Mouse (Mus musculus) megakaryocyte progenitor cell, adult 5-6 weeks (primary cell): Measurements from ENCODE around the gene Rnf150. TPM values are rescaled to one million over a fixed set of nuclear protein-coding genes. Genes with fewer than 3 reads are reported as not detected.

ENCODE experiments used
- ATAC-seq: replicated peaks from 2 replicates; pipeline ENCODE4 v1.8.0; 2016; ENCODE audit warnings: mild to moderate bottlenecking, moderate TSS enrichment, inconsistent platforms; ENCODE audit not compliant: poor library complexity
- total RNA-seq, 2 experiments: library from RNA; stranded (forward) in 1 of 2; stranded (reverse) in 1 of 2; fragments of 157-497, 149-512 nt in 1 of 2; fragments of 200-1000 nt in 1 of 2; gene quantifications; 2 replicates each; pipeline versions ENCODE4 v1.2.3 to v1.2.4; 2015 to 2017

Rnf150 gene
- total RNA-seq (2015) (0.99 and 1.0 TPM in 2 replicates), total RNA-seq (2017) (0.21 and 1.3 TPM in 2 replicates)

GRCm38 (mm10) chr8:82863041-82863744 is at the start of gene Rnf150:
Rnf150 (plus strand) TSS chr8:82863356.
- peak; percentile 88 for ATAC-seq

- no peak for ATAC-seq
These were observed 36.8 kb upstream of the Rnf150 start for GRCm38 (mm10) chr8:82826135-82827046.

GRCm38 (mm10) chr8:82840415-82840814 is 22.7 kb upstream of the Rnf150 start:
- ATAC-seq = no peak

GRCm38 (mm10) chr8:82840963-82841362 is 22.2 kb upstream of the Rnf150 start:
- ATAC-seq = 0 out of 2 replicates have a peak, but pooled peaks have one; percentile 35

GRCm38 (mm10) chr8:82841520-82842142 is 21.5 kb upstream of the Rnf150 start:
- ATAC-seq = no peak

- peak; percentile 55 for ATAC-seq
These were observed 19.5 kb upstream of the Rnf150 start for GRCm38 (mm10) chr8:82843697-82844096.

- no peak for ATAC-seq
These were observed 18.7 kb upstream of the Rnf150 start for GRCm38 (mm10) chr8:82844413-82844812.

- ATAC-seq = peak; percentile 81
These were observed 17.1 kb upstream of the Rnf150 start for GRCm38 (mm10) chr8:82846098-82846497.

GRCm38 (mm10) chr8:82846730-82847129 is 16.4 kb upstream of the Rnf150 start:
- ATAC-seq = peak; percentile 57

GRCm38 (mm10) chr8:82858541-82859342 is 4.4 kb upstream of the Rnf150 start:
- ATAC-seq = peak; percentile 20; the same call in 1 of the 2 replicates

GRCm38 (mm10) chr8:82859343-82859620 is 3.9 kb upstream of the Rnf150 start:
- ATAC-seq = no peak; the same call in 1 of the 2 replicates

GRCm38 (mm10) chr8:82863745-82864520 is 777 bp downstream of the Rnf150 start:
- ATAC-seq = peak; percentile 24

GRCm38 (mm10) chr8:82864521-82864818 is 1.3 kb downstream of the Rnf150 start:
- ATAC-seq = no peak; the same call in 1 of the 2 replicates

- ATAC-seq = no peak
These were observed 2.1 kb downstream of the Rnf150 start for GRCm38 (mm10) chr8:82865239-82865638.

- no peak for ATAC-seq
These were observed 3.1 kb downstream of the Rnf150 start for GRCm38 (mm10) chr8:82866251-82866650.

- no peak for ATAC-seq
These were observed 7.8 kb downstream of the Rnf150 start for GRCm38 (mm10) chr8:82870840-82871490.

- no peak for ATAC-seq
These were observed 8.8 kb downstream of the Rnf150 start for GRCm38 (mm10) chr8:82871986-82872385.

GRCm38 (mm10) chr8:82874102-82874501 is 10.9 kb downstream of the Rnf150 start:
- peak; percentile 94 for ATAC-seq

- peak; percentile 56 for ATAC-seq
These were observed 12.0 kb downstream of the Rnf150 start for GRCm38 (mm10) chr8:82875135-82875534.

GRCm38 (mm10) chr8:82884480-82884879 is 21.3 kb downstream of the Rnf150 start:
- no peak for ATAC-seq
